Mouse (Mus musculus) kidney, adult 2 months (tissue): ENCODE data around the gene Mylk2.

Source experiments
- CTCF ChIP-seq: fragments of 200-500 bp; conservative IDR thresholded peaks from 2 replicates; pipeline ENCODE4 v1.5.1; 2011; ENCODE audit warnings: low read depth, mild to moderate bottlenecking, control low read depth, low read length, moderate library complexity, mixed read lengths; ENCODE audit not compliant: insufficient read depth, insufficient read length
- POLR2A ChIP-seq: fragments of 200-500 bp; IDR thresholded peaks from one replicate; pipeline ENCODE4 v1.6.1; 2011; ENCODE audit warnings: low read depth, low read length, control low read depth

DNA sequence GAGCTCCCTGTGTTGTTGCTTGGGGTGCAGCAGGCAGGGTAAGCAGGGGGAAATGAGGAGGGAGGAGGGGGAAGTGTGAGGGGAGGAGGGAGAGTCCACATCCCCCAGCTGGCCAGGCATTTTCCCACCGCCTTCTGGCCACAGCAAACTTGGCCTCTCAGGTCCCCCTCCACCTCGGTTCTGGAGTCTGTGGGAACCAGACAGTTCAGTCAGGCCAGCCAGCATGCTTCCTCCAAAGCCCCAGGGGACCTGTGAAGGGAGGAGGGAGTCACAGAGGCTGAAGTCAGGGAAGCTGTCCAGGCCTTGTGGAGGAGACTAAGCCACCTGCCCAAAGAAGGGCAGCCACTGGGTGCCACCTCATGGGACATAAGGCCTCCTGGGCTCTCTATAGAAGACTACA, 19.1 kb downstream of the Mylk2 start:
- TF ChIP-seq CTCF, result no peak
- no peak for TF ChIP-seq POLR2A
